Mouse (Mus musculus): ENCODE data around the gene Six5.
A peak's percentile ranks its signal among the peaks of the same experiment; 100 is the strongest.

The Six5 gene

DNA sequence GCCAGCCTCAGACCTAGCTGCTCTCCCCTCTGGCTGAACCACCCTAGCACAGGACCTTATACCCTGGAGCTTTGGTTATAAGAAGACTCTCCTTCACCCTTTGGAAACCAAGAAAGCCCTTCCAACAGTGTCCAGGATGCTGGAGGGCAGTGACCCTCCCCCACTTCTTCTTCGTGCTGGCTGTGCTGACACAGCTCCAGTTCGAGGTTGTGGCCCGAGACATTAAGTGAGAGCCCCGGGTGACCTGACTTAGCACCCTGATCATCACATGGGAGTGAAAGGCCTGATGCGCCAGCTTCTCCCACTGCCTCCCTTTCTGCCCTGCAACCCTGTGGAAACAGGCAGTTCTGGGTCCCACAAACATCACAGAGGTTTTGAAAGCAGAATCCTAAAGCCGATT is 8.9 kb upstream of the Six5 start:
- no peak for TF ChIP-seq GATA4 (IDR thresholded peaks at IDR 0.05; ENCODE audit: insufficient replicate concordance, low read length)

- TF ChIP-seq GATA4 (IDR thresholded peaks at IDR 0.05; ENCODE audit: insufficient replicate concordance, low read length) = peak; percentile 14; the same call in 1 of the 2 replicates
Measured at GRCm38 (mm10) chr7:19086042-19086441, 8.4 kb upstream of the Six5 start.

DNA sequence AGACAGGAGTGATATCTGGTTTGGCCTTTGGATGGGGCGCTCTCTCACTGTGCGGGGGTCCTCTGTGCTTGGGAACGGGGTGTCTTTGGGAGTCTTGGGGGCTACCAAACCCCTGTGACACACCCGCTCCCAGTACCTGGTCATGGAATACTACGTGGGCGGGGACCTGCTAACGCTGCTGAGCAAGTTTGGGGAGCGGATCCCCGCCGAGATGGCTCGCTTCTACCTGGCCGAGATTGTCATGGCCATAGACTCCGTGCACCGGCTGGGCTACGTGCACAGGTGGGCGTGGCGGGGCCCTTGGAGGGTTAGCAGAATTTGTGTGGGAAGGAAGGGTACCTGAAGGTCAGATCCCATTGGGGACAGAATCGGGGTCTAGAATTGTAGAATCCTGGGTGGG is 7.6 kb upstream of the Six5 start:
- TF ChIP-seq GATA4 (IDR thresholded peaks at IDR 0.05; ENCODE audit: insufficient replicate concordance, low read length) = no peak

- TF ChIP-seq GATA4 (IDR thresholded peaks at IDR 0.05; ENCODE audit: insufficient replicate concordance, low read length) = no peak
Measured at GRCm38 (mm10) chr7:19088813-19089212, 5.6 kb upstream of the Six5 start.

DNA sequence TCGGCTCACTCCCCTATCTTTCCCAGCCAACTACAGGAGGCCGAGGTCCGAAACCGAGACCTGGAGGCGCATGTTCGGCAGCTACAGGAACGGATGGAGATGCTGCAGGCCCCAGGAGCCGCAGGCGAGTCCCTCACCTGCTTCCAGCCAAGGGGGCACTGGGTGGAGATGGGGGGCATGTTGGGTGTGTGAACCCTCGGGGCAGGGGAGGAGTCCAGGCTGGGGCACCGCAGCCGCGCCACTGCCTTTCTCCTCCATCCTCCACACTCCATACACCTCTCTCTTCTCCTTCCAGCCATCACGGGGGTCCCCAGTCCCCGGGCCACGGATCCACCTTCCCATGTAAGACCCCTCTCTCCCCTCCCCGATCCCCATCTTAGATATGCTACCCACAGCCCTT is 2.5 kb upstream of the Six5 start:
- no peak for TF ChIP-seq GATA4 (IDR thresholded peaks at IDR 0.05; ENCODE audit: insufficient replicate concordance, low read length)

GRCm38 (mm10) chr7:19092381-19093173 is 1.8 kb upstream of the Six5 start:
- no peak for TF ChIP-seq GATA4 (IDR thresholded peaks at IDR 0.05; ENCODE audit: insufficient replicate concordance, low read length)

DNA sequence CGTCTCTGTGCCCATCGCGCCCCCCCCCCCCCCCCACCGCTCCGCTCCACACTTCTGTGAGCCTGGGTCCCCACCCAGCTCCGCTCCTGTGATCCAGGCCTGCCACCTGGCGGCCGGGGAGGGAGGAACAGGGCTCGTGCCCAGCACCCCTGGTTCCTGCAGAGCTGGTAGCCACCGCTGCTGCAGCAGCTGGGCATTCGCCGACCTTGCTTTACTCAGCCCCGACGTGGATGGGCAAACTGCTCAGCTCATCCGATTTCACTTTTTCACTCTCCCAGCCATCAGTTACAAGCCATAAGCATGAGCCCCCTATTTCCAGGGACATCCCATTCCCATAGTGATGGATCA is 1.2 kb upstream of the Six5 start:
- no peak for TF ChIP-seq GATA4 (IDR thresholded peaks at IDR 0.05; ENCODE audit: insufficient replicate concordance, low read length)

- no peak for TF ChIP-seq GATA4 (IDR thresholded peaks at IDR 0.05; ENCODE audit: insufficient replicate concordance, low read length)
Measured at GRCm38 (mm10) chr7:19093537-19094385, 633 bp upstream of the Six5 start.

GRCm38 (mm10) chr7:19094826-19095750 is 694 bp downstream of the Six5 start:
- TF ChIP-seq GATA4 (IDR thresholded peaks at IDR 0.05; ENCODE audit: insufficient replicate concordance, low read length) = no peak

GRCm38 (mm10) chr7:19095751-19096110 is 1.3 kb downstream of the Six5 start:
- no peak for TF ChIP-seq GATA4 (IDR thresholded peaks at IDR 0.05; ENCODE audit: insufficient replicate concordance, low read length)

DNA sequence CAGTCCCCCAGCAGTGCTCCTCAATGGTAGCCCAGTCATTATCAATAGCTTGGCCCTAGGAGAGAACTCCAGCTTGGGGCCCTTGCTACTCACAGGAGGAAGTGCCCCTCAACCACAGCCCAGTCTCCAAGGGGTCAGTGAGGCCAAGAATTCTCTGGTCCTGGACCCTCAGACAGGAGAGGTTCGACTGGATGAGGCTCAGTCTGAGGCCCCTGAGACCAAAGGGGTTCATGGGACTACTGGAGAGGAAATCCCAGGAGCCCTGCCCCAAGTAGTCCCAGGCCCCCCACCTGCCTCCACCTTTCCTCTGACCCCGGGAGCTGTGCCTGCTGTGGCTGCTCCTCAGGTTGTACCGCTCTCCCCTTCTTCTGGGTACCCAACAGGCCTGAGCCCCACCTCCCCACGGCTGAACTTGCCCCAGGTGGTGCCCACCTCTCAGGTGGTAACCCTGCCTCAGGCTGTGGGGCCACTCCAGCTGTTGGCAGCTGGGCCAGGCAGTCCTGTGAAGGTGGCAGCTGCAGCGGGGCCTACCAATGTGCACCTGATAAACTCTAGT is 2.1 kb downstream of the Six5 start:
- TF ChIP-seq GATA4 (IDR thresholded peaks at IDR 0.05; ENCODE audit: insufficient replicate concordance, low read length) = no peak

GRCm38 (mm10) chr7:19097217-19097616 is 2.8 kb downstream of the Six5 start:
- TF ChIP-seq GATA4 (IDR thresholded peaks at IDR 0.05; ENCODE audit: insufficient replicate concordance, low read length) = no peak

- no peak for TF ChIP-seq GATA4 (IDR thresholded peaks at IDR 0.05; ENCODE audit: insufficient replicate concordance, low read length)
Measured at GRCm38 (mm10) chr7:19097863-19098262, 3.5 kb downstream of the Six5 start.

- TF ChIP-seq GATA4 (IDR thresholded peaks at IDR 0.05; ENCODE audit: insufficient replicate concordance, low read length) = no peak
Measured at GRCm38 (mm10) chr7:19098811-19099210, 4.4 kb downstream of the Six5 start.

DNA sequence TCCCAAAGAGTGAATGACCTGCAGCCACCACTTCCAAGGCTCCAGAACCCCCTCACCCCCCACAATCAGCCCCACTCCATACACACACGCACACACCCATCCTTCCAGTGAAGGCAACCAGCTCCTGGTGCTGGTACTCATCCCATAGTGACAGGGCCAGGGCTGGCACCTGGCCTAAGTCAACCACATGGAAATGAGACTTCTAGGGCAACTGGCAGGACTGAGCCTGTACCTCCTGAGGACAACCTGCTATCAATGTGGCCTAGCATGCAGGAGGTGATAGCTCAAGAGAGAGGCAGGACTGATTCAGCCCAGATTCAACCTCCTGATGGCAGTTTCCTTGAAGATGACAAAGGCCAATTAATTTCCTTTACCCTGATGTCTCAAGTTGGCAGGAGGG is 5.9 kb downstream of the Six5 start:
- no peak for TF ChIP-seq GATA4 (IDR thresholded peaks at IDR 0.05; ENCODE audit: insufficient replicate concordance, low read length)

Data from liver, adult (tissue).